Mouse (Mus musculus) cerebellum, adult (tissue): ENCODE results near the gene Fam151b.

ENCODE experiments used
- ATAC-seq: cut with Nextera tagmentation; 2 replicates; pipeline ENCODE4 v1.9.2; 2017; ENCODE audit warnings: mild to moderate bottlenecking, moderate library complexity, mixed read lengths; ENCODE audit not compliant: insufficient number of reproducible peaks, low FRiP score, low TSS enrichment

Gene Fam151b

GRCm38 (mm10) chr13:92483852-92484463 is at the start of gene Fam151b:
TSS of gene Fam151b (minus strand) at chr13:92484015.
- ATAC-seq: peak; percentile 100

GRCm38 (mm10) chr13:92532216-92532615 is 48.4 kb upstream of the Fam151b start:
- ATAC-seq: no peak

GRCm38 (mm10) chr13:92531237-92531636 is 47.4 kb upstream of the Fam151b start:
- ATAC-seq: peak; percentile 11; the same call in 1 of the 2 replicates

- peak; percentile 98 for ATAC-seq
Measured at GRCm38 (mm10) chr13:92530721-92531211, 47.0 kb upstream of the Fam151b start, which contains the start of gene Zfyve16. TSS of gene Zfyve16 (minus strand) at chr13:92530868.

GRCm38 (mm10) chr13:92529828-92530720 is 46.3 kb upstream of the Fam151b start:
- no peak for ATAC-seq

GRCm38 (mm10) chr13:92523178-92523813 is 39.5 kb upstream of the Fam151b start:
- ATAC-seq: no peak

GRCm38 (mm10) chr13:92504871-92505270 is 21.1 kb upstream of the Fam151b start:
- no peak for ATAC-seq

- no peak for ATAC-seq
Measured at GRCm38 (mm10) chr13:92491923-92492322, 8.1 kb upstream of the Fam151b start.

- ATAC-seq: no peak
Measured at GRCm38 (mm10) chr13:92490817-92491216, 7.0 kb upstream of the Fam151b start.

- ATAC-seq: no peak
Measured at GRCm38 (mm10) chr13:92483348-92483747, 467 bp downstream of the Fam151b start.

GRCm38 (mm10) chr13:92470151-92470550 is 13.7 kb downstream of the Fam151b start:
- no peak for ATAC-seq

- no peak for ATAC-seq
Measured at GRCm38 (mm10) chr13:92469381-92469780, 14.4 kb downstream of the Fam151b start.

GRCm38 (mm10) chr13:92467891-92468290 is 15.9 kb downstream of the Fam151b start:
- no peak for ATAC-seq

GRCm38 (mm10) chr13:92464698-92465097 is 19.1 kb downstream of the Fam151b start:
- no peak for ATAC-seq

- ATAC-seq: no peak
Measured at GRCm38 (mm10) chr13:92446872-92447271, 36.9 kb downstream of the Fam151b start.

GRCm38 (mm10) chr13:92440286-92440685 is 43.5 kb downstream of the Fam151b start:
- ATAC-seq: no peak

- no peak for ATAC-seq
Measured at GRCm38 (mm10) chr13:92438656-92439055, 45.2 kb downstream of the Fam151b start.

- no peak for ATAC-seq
Measured at GRCm38 (mm10) chr13:92427351-92427855, 56.4 kb downstream of the Fam151b start.

- ATAC-seq: peak; percentile 21
Measured at GRCm38 (mm10) chr13:92426294-92427051, 57.3 kb downstream of the Fam151b start.

GRCm38 (mm10) chr13:92425758-92426264 is 58.0 kb downstream of the Fam151b start, which contains the start of gene Ankrd34b:
TSS of gene Ankrd34b (plus strand) at chr13:92425896.
- ATAC-seq: peak; percentile 88
